Mouse (Mus musculus): Measurements from ENCODE around the gene Plcl1.

GRCm38 (mm10) chr1:55792817-55793216, 387.1 kb downstream of the Plcl1 start:
- TF ChIP-seq TAL1 (conservative IDR thresholded peaks at IDR 0.05; ENCODE audit: low read depth, low read length) (no peak), CTCF (IDR thresholded peaks at IDR 0.05; ENCODE audit: low read depth, low read length) (no peak), GATA1 (IDR thresholded peaks at IDR 0.05; ENCODE audit: borderline replicate concordance, low read length) (no peak)
